Mouse (Mus musculus) heart, postnatal 10 days (tissue): ENCODE data around the gene Cxcr5. TPM values are rescaled to one million over a fixed set of nuclear protein-coding genes. Genes with fewer than 3 reads are reported as not detected.

ENCODE experiments used
- DNase-seq, 2 experiments: peaks; one replicate each; pipeline ENCODE4 v3.0.0; 2021
- intact Hi-C: fragments of 180-260 bp; cut with DNase I; formaldehyde crosslinking; loops from one replicate; pipeline ENCODE4 v1.15.1; 2025
- total RNA-seq, 2 experiments: library from RNA; stranded (reverse); gene quantifications; 2 replicates each; pipeline ENCODE4 v1.2.3; 2021

Cxcr5 gene
- total RNA-seq, 2 experiments from 2014 or later: 0.24 to 0.27 TPM

- intact Hi-C loops: no loop called here
- DNase-seq: peak in 1 of 2 experiments; percentile 47
Observed at GRCm38 (mm10) chr9:44484311-44485104, 77.2 kb downstream of the Cxcr5 start.

DNA sequence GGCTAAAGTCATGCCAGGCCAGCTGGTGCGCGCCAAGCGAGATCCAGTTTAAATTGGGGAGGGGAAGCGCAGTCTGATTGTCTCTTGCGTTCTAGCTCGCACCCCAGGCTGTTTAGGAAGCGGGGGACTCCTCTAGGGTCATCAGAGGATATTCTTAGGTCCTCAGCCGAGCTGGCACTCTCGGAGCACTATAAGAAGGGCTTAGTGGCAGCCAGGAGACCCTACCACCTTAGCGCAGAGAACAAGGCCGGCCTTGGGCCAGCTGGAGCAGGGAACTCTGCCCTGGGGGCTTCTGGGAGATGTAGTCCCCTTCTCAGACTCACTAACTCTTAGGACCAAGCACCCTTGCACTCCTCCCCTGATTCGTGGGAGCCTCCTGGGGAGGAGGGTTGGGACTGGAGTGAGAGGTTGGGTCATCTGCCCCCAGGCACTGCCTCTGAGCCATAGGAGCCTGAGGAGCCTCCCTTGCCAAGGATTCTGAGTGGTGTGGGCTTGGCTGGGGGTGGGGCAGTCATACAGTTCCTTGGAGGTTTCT lies 78.1 kb downstream of the Cxcr5 start:
- DNase-seq: peak; percentile 73 to 83

GRCm38 (mm10) chr9:44483041-44483509 lies 78.6 kb downstream of the Cxcr5 start:
- intact Hi-C loops: no loop called here

More for the DNA sequence above, 78.1 kb downstream of the Cxcr5 start:
- intact Hi-C loops: no loop called here

GRCm38 (mm10) chr9:44482552-44482951 lies 79.1 kb downstream of the Cxcr5 start, which contains the start of gene Bcl9l:
Bcl9l (plus strand) TSS chr9:44482825.
- intact Hi-C loops: loop anchor here (1.0 kb wide), 1 partner anchor 19 kb away; no protein-coding TSS in a partner anchor
- DNase-seq: peak; percentile 96 to 97

More at GRCm38 (mm10) chr9:44483041-44483509, 78.6 kb downstream of the Cxcr5 start:
- peak; percentile 60 to 61 for DNase-seq

DNA sequence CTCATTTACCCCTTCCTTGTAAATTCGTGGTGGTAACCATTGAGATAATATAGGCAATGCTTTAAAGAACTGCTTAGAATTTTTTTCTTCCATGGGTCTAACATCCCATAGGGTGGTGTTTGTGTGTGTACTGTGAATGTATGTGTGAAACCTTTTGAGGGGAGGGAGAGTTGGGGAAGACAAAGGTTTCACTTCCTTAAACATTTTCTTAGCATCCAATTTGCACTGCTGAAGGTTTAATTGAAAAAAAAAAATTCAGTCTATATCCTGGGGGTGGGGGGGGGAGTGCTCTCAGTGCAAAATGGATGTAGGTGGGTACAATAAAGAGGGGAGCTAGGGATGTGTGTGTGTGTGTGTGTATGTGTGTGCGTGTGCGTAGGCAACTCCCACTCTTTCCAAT lies 79.6 kb downstream of the Cxcr5 start:
- no peak for DNase-seq
- intact Hi-C loops: loop anchor here (1.0 kb wide), 1 partner anchor 19 kb away; no protein-coding TSS in a partner anchor

DNA sequence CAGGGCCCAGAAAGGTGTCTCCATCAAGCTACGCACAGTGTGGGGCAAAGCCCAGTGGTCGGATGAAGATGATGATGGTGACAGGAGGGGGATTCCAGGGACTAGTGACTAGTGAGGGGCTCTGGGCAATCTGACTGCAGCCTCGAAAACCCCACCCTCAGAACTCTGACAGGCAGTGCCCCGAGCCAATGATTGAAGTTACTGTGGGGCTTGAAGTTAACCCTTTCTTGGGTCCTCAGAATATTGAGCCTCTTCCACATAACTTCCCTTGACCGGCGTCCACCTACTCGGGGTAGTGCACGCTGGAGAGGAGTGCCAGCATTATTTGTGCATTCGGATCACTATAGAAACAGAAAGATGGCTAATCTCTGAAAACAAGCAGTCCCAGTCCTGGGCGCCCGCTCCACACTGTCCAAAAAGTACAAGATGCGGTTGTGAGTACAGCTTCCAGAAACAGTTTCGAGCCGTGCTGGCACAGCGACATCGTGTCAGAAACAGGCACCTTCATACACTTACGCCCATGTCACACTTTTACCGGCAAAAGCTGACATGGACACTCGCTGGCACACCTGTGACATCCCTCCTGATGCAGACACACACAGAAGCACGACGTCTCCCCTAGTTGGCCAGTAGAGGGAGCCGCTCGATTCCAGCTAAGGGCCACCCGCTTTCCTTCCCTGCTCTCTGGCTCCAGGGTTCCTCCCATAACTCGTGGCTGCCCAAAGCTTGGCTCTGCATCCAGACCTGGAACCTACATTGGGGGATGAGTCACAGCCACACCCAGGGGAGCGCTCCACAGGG lies 81.8 kb downstream of the Cxcr5 start:
- peak; percentile 93 for DNase-seq
- intact Hi-C loops: loop anchor here (2.0 kb wide), 1 partner anchor 173 kb away; no protein-coding TSS in a partner anchor

DNA sequence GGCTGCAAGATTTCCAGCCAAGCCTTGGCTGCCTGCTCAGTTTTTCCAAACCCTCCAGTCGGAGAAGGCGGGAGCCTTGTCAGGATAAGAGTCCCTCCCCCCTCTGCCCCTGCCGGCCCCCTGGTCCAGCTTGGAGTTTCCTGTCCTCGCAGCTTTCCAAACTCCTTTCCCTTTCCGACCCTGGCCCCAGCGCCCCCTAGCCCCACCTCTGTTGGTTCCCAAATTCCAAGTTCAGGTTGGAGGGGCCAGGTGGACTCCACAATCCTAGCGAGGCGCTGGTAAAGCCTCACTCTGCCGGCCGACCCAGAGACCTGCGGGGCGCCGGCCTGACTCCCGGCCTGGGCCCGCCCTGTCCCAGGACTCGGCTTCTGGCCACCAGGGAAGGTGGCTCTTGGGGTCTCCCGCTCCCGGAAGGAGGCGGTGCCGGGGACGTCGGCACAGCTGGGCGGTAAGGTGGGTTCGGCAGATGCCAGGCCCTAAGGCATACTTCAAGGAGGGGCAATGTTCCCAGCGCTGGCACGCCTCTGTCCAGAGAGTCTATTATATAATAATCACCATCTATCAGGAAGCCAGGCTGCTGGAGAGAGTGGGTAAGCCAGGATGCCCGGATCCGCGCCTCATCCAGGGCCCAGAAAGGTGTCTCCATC lies 82.6 kb downstream of the Cxcr5 start:
- intact Hi-C loops: loop anchor here (2.0 kb wide), 1 partner anchor 174 kb away; no protein-coding TSS in a partner anchor
- peak; percentile 89 to 91 for DNase-seq

DNA sequence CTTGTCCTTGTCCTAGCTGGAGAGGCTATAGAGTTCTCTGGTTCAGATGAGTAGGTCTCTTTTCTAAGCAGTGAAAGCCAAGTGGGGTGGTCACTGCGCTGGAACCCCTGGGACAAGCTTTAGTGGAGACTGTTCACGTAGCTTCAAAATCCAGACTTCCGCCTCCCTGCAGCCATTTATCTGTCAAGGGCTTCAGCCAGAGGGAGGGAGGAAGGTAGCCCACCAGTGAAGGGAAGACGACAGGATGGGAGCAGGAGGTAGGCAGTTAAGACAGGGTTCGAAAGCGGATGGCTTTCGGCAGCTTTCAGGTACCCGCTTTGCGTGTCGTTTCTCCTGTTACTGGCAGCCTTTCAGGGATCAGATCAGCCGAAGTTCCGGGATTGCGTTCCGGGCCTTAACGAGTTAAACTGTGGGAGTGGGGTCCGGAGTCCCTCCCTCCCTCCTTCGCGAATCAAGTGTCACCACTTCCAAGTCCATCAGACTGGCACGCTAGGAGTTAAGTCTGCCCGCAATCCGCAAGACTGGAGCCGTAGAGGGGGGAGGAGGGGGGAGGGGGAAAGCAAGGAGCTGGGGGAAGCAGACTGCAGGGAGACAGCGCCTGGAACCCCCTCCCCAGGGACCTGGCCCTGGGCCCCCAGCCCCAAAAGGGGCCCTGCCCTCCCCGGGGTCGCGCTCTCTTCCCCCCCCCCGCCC lies 83.3 kb downstream of the Cxcr5 start:
- intact Hi-C loops: loop anchor here (2.0 kb wide), 1 partner anchor 174 kb away; no protein-coding TSS in a partner anchor
- DNase-seq: peak; percentile 77 to 80

GRCm38 (mm10) chr9:44477339-44478228 lies 84.1 kb downstream of the Cxcr5 start:
- peak; percentile 78 to 82 for DNase-seq
- intact Hi-C loops: loop anchor here (1.0 to 2.0 kb wide), 2 partner anchors 23 to 175 kb away; partner anchors contain the start of gene Upk2

GRCm38 (mm10) chr9:44475936-44476335 lies 85.7 kb downstream of the Cxcr5 start:
- no peak for DNase-seq
- intact Hi-C loops: no loop called here

DNA sequence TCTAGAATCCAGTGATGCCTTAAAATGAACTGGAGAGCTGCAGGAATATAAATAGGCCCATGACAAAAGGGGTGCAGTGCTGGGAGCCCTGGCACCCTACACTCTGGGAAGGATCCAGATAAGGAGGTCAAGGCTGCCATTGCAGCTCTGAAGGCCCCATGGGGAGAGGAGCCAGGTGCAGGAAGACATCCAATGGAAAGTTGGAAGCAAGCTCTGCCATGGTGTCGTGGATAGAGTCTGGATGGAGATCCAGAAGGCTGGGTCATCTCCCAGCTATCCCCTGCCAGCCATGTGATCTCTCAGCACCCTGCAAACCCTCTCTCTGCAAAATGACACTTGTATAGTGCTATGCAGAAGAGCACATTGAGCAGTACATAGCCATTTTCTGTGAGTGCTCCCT lies 87.3 kb downstream of the Cxcr5 start:
- intact Hi-C loops: no loop called here
- no peak for DNase-seq

DNA sequence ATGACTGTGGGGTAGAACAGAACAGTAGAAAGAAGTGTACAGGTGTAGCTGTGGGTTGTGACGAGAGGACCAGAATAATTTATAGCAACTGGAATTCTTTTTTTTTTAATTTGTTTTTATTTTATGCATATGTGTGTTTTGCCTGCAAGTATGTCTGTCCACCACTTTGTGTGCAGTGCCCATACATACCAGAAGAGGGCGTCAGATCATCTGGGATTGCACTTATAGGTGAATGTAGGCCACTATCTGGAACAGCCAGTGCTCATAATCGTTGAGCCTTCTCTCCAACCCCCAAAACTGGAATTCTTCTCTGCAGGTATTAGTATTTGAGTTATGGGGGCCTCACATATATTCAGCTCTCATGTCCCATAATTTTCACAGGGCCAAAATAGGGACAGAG lies 88.5 kb downstream of the Cxcr5 start:
- DNase-seq: no peak
- intact Hi-C loops: no loop called here

GRCm38 (mm10) chr9:44468800-44469199 lies 92.9 kb downstream of the Cxcr5 start:
- intact Hi-C loops: no loop called here
- DNase-seq: no peak

- no peak for DNase-seq
- intact Hi-C loops: no loop called here
Observed at GRCm38 (mm10) chr9:44468224-44468623, 93.5 kb downstream of the Cxcr5 start.

DNA sequence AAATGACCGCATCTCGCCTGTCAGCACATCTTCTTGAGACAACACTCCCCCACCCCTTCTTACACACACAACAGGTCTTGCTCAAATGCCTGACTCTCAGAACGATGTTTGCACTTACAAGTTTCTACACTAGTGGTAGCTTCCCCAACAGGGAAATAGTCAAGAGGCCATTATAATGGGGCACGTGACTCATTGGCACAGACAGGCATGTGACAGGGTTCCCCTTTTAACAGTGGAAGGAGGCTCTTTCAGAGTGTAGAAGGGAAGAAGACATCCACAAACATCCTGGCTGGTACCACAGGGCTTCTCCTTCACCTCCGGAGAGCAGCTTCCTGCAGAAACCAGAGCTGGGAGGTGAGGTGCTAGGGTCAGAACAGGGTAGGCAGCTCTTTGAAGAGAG lies 99.7 kb downstream of the Cxcr5 start:
- intact Hi-C loops: no loop called here
- no peak for DNase-seq
